Mouse (Mus musculus) lung, embryonic 16.5 days (tissue): ENCODE results near the gene Cntnap5a. TPM values are rescaled to one million over a fixed set of nuclear protein-coding genes. Genes with fewer than 3 reads are reported as not detected.

Experiments used
- ATAC-seq: fragments of 200-750 bp; cut with Nextera tagmentation; 2 replicates; pipeline ENCODE4 v1.8.0; 2017; ENCODE audit warnings: low read depth, mild to moderate bottlenecking, moderate library complexity
- H3K27ac ChIP-seq: fragments of 300-500 bp; sonication (generic); 2 replicates; pipeline ENCODE4 v1.5.1; 2014; ENCODE audit warnings: mild to moderate bottlenecking, control low read depth, low read length
- H3K27me3 ChIP-seq: fragments of 300-500 bp; sonication (generic); 2 replicates; pipeline ENCODE4 v1.6.1; 2014; ENCODE audit warnings: low read depth, low read length, mixed read lengths; ENCODE audit not compliant: control insufficient read depth, insufficient read depth
- H3K36me3 ChIP-seq: fragments of 300-500 bp; sonication (generic); 2 replicates; pipeline ENCODE4 v1.6.1; 2014; ENCODE audit warnings: low read length; ENCODE audit not compliant: control insufficient read depth, insufficient read depth
- H3K4me1 ChIP-seq: fragments of 300-500 bp; sonication (generic); replicated peaks from 2 replicates; pipeline ENCODE4 v1.6.1; 2014; ENCODE audit warnings: low read length, mixed read lengths; ENCODE audit not compliant: control insufficient read depth, insufficient read depth
- H3K4me2 ChIP-seq: fragments of 300-500 bp; sonication (generic); 2 replicates; pipeline ENCODE4 v1.6.1; 2014; ENCODE audit warnings: low read depth, low read length, control low read depth
- H3K4me3 ChIP-seq: fragments of 300-500 bp; sonication (generic); 2 replicates; pipeline ENCODE4 v1.5.1; 2014; ENCODE audit warnings: mild to moderate bottlenecking, low read length, control low read depth
- H3K9ac ChIP-seq: fragments of 300-500 bp; sonication (generic); 2 replicates; pipeline ENCODE4 v1.6.1; 2014; ENCODE audit warnings: low read length, control low read depth
- H3K9me3 ChIP-seq: fragments of 300-500 bp; sonication (generic); 2 replicates; pipeline ENCODE4 v1.6.1; 2016; ENCODE audit warnings: low read length; ENCODE audit not compliant: control insufficient read depth
- WGBS: fragments of 180-500 bp; shearing (Covaris S2); extraction: QIAGEN DNeasy Blood & Tissue Kit; methylation state at CpG from one replicate; pipeline ENCODE4 v1.1.7; 2014; 5-methylcytosine and 5-hydroxymethylcytosine counted together
- polyA plus RNA-seq: library from polyadenylated mRNA; unstranded; fragments of >200 nt; fragmentation: Nextera tagmentation; extraction: Ambion mirVana; gene quantifications from 2 replicates; pipeline ENCODE4 v1.2.1, GENCODE M21; 2015

Cntnap5a gene
- polyA plus RNA-seq, 1 experiment from 2014 or later: not detected

- Histone ChIP-seq H3K27ac (no peak overlapping the region), H3K27me3 (no peaks in the 10 kb centered on the region), H3K9ac (no peak overlapping the region), H3K4me3 (no peak overlapping the region), H3K4me2 (no peak overlapping the region), H3K36me3 (no peaks in the 10 kb centered on the region), H3K9me3 (no peaks in the 10 kb centered on the region), H3K4me1 (no peaks in the 10 kb centered on the region)
- WGBS: 50% methylated on average over 2 of the region's 2 CpGs
- ATAC-seq: no peak
Observed at GRCm38 (mm10) chr1:115847605-115848004, 163.0 kb downstream of the Cntnap5a start.

GRCm38 (mm10) chr1:115852206-115852605, 167.7 kb downstream of the Cntnap5a start:
- Histone ChIP-seq H3K9ac (no peak overlapping the region), H3K27me3 (no peaks in the 10 kb centered on the region), H3K27ac (no peak overlapping the region), H3K4me2 (no peak overlapping the region), H3K4me1 (no peaks in the 10 kb centered on the region), H3K36me3 (no peaks in the 10 kb centered on the region), H3K9me3 (no peaks in the 10 kb centered on the region), H3K4me3 (no peak overlapping the region)
- ATAC-seq: no peak

- whole genome bisulfite sequencing: 32% methylated on average over 1 of the region's 1 CpGs
- Histone ChIP-seq H3K9ac (no peak overlapping the region), H3K4me3 (no peak overlapping the region), H3K4me2 (no peak overlapping the region), H3K27ac (no peak overlapping the region), H3K27me3 (no peaks in the 10 kb centered on the region), H3K36me3 (no peaks in the 10 kb centered on the region), H3K4me1 (no peaks in the 10 kb centered on the region), H3K9me3 (peaks cover 2% of the 10 kb centered on the region; the same call in 1 of the 2 replicates)
- no peak for ATAC-seq
Observed at GRCm38 (mm10) chr1:115918396-115918795, 233.8 kb downstream of the Cntnap5a start.

GRCm38 (mm10) chr1:115925953-115926665, 241.6 kb downstream of the Cntnap5a start:
- H3K9me3 ChIP-seq: no peaks in the 10 kb centered on the region
- no peak for ATAC-seq
- no peak overlapping the region for H3K27ac ChIP-seq
- no peak overlapping the region for H3K4me3 ChIP-seq
- WGBS: 88% methylated on average over 1 of the region's 1 CpGs
- no peak overlapping the region for H3K4me2 ChIP-seq
- no peak overlapping the region for H3K9ac ChIP-seq
- H3K4me1 ChIP-seq: no peaks in the 10 kb centered on the region
- H3K36me3 ChIP-seq: no peaks in the 10 kb centered on the region
- no peaks in the 10 kb centered on the region for H3K27me3 ChIP-seq

- whole genome bisulfite sequencing: 19% methylated on average over 1 of the region's 1 CpGs
Observed at GRCm38 (mm10) chr1:115932045-115932444, 247.5 kb downstream of the Cntnap5a start.

GRCm38 (mm10) chr1:115945892-115946291, 261.3 kb downstream of the Cntnap5a start:
- no peaks in the 10 kb centered on the region for H3K9me3 ChIP-seq
- no peak overlapping the region for H3K9ac ChIP-seq
- no peaks in the 10 kb centered on the region for H3K36me3 ChIP-seq
- no peak for ATAC-seq
- 80% methylated on average over 3 of the region's 3 CpGs for WGBS
- no peak overlapping the region for H3K4me3 ChIP-seq
- H3K27me3 ChIP-seq: no peaks in the 10 kb centered on the region
- H3K4me2 ChIP-seq: no peak overlapping the region
- no peaks in the 10 kb centered on the region for H3K4me1 ChIP-seq
- H3K27ac ChIP-seq: no peak overlapping the region

More at GRCm38 (mm10) chr1:115932045-115932444, 247.5 kb downstream of the Cntnap5a start:
- Histone ChIP-seq H3K27ac (no peak overlapping the region), H3K36me3 (no peaks in the 10 kb centered on the region), H3K4me3 (no peak overlapping the region), H3K4me2 (no peak overlapping the region), H3K9ac (no peak overlapping the region), H3K27me3 (no peaks in the 10 kb centered on the region), H3K9me3 (no peaks in the 10 kb centered on the region), H3K4me1 (no peaks in the 10 kb centered on the region)
- ATAC-seq: no peak

GRCm38 (mm10) chr1:115956528-115956927, 272.0 kb downstream of the Cntnap5a start:
- no peaks in the 10 kb centered on the region for H3K9me3 ChIP-seq
- 81% methylated on average over 2 of the region's 2 CpGs for WGBS
- no peak overlapping the region for H3K9ac ChIP-seq
- H3K27ac ChIP-seq: no peak overlapping the region
- no peak overlapping the region for H3K4me2 ChIP-seq
- H3K4me1 ChIP-seq: no peaks in the 10 kb centered on the region
- H3K4me3 ChIP-seq: no peak overlapping the region
- H3K27me3 ChIP-seq: no peaks in the 10 kb centered on the region
- no peaks in the 10 kb centered on the region for H3K36me3 ChIP-seq
- no peak for ATAC-seq

GRCm38 (mm10) chr1:115964993-115965575, 280.5 kb downstream of the Cntnap5a start:
- Histone ChIP-seq H3K4me1 (no peaks in the 10 kb centered on the region), H3K9ac (no peak overlapping the region), H3K27ac (no peak overlapping the region), H3K9me3 (no peaks in the 10 kb centered on the region), H3K4me3 (no peak overlapping the region), H3K27me3 (no peaks in the 10 kb centered on the region), H3K36me3 (no peaks in the 10 kb centered on the region), H3K4me2 (no peak overlapping the region)
- WGBS: 69% methylated on average over 4 of the region's 4 CpGs
- no peak for ATAC-seq

- Histone ChIP-seq H3K9ac (no peak overlapping the region), H3K4me3 (no peak overlapping the region), H3K36me3 (no peaks in the 10 kb centered on the region), H3K4me1 (no peaks in the 10 kb centered on the region), H3K9me3 (no peaks in the 10 kb centered on the region), H3K27me3 (no peaks in the 10 kb centered on the region), H3K4me2 (no peak overlapping the region), H3K27ac (no peak overlapping the region)
- WGBS: 66% methylated on average over 1 of the region's 1 CpGs
- no peak for ATAC-seq
Observed at GRCm38 (mm10) chr1:115990204-115990603, 305.6 kb downstream of the Cntnap5a start.
